Mouse (Mus musculus) lung, postnatal 0 days (tissue): ENCODE data around the gene Hoxd1.

ENCODE experiments used
- CTCF ChIP-seq: IDR thresholded peaks from 2 replicates; pipeline ENCODE4 v1.5.1; 2016; ENCODE audit warnings: antibody characterized with exemption, mild to moderate bottlenecking
- EP300 ChIP-seq: IDR thresholded peaks from 2 replicates; pipeline ENCODE4 v1.6.1; 2016; ENCODE audit warnings: antibody characterized with exemption, mild to moderate bottlenecking, control low read depth

GRCm38 (mm10) chr2:74808431-74808830, 45.7 kb downstream of the Hoxd1 start:
- TF ChIP-seq EP300 = no peak
- TF ChIP-seq CTCF = no peak
